Comparison of ENCODE assay signal across 8 mouse cellular contexts in genomic region chr9:44772750-44773651, GRCm38 (mm10). TPM values are rescaled to one million over a fixed set of nuclear protein-coding genes. Genes with fewer than 3 reads are reported as not detected.
DNase-seq lines count a peak whose midpoint lies in the region; ATAC-seq and TF ChIP-seq lines count a peak whose summit lies in the region.

No protein-coding gene starts in this region.

- TF ChIP-seq EP300 in heart, adult 2 months (IDR thresholded peaks at IDR 0.05; ENCODE audit: insufficient read depth, low read depth, low read length), result peak; percentile 90

- H3K4me2 ChIP-seq in embryonic facial prominence, embryonic 14.5 days (ENCODE audit: low read depth, low read length), result peak overlapping the region; percentile 86
- H3K4me2 ChIP-seq in limb, embryonic 13.5 days (replicated peaks), result peak overlapping the region; percentile 78
- peak overlapping the region; percentile 67 for H3K4me2 ChIP-seq in midbrain, embryonic 16.5 days (ENCODE audit: low read length)

- H3K36me3 ChIP-seq in embryonic facial prominence, embryonic 14.5 days (ENCODE audit: control insufficient read depth, insufficient read depth, low read length), result peaks cover 17% of the 10 kb centered on the region
- H3K36me3 ChIP-seq in heart, adult 2 months (ENCODE audit: control insufficient read depth, insufficient read depth, low read length), result peaks cover 3% of the 10 kb centered on the region
- peaks cover 29% of the 10 kb centered on the region for H3K36me3 ChIP-seq in limb, embryonic 13.5 days
- H3K36me3 ChIP-seq in midbrain, embryonic 16.5 days (ENCODE audit: control insufficient read depth, insufficient read depth, low read length), result peaks cover 7% of the 10 kb centered on the region; the same call in 1 of the 2 replicates

- H3K4me3 ChIP-seq in embryonic facial prominence, embryonic 14.5 days (ENCODE audit: low read depth, low read length), result peak overlapping the region; percentile 79
- peak overlapping the region; percentile 83 for H3K4me3 ChIP-seq in heart, adult 2 months
- H3K4me3 ChIP-seq in limb, embryonic 13.5 days, result peak overlapping the region; percentile 72
- peak overlapping the region; percentile 67 for H3K4me3 ChIP-seq in midbrain, embryonic 16.5 days (ENCODE audit: low read depth, low read length)

- intact Hi-C loops in heart, adult 2 months (cut with DNase I), result loop anchor here (2.0 to 5.0 kb wide), 3 partner anchors 109 to 189 kb away; partner anchors contain the start of genes Atp5l and Kmt2a

- no peaks in the 10 kb centered on the region for H3K27me3 ChIP-seq in embryonic facial prominence, embryonic 14.5 days (replicated peaks; ENCODE audit: control insufficient read depth, insufficient read depth, low read length)
- no peaks in the 10 kb centered on the region for H3K27me3 ChIP-seq in heart, adult 2 months (ENCODE audit: control insufficient read depth, insufficient read depth, low read length)
- H3K27me3 ChIP-seq in limb, embryonic 13.5 days, result no peaks in the 10 kb centered on the region
- no peaks in the 10 kb centered on the region for H3K27me3 ChIP-seq in midbrain, embryonic 16.5 days (ENCODE audit: control insufficient read depth, insufficient read depth, low read depth, low read length)

- H3K79me2 ChIP-seq in heart, adult 2 months (replicated peaks; ENCODE audit: control insufficient read depth, insufficient read depth, low read length), result no peaks in the 10 kb centered on the region; the same call in 1 of the 2 replicates

- peak overlapping the region; percentile 88 for H3K9ac ChIP-seq in embryonic facial prominence, embryonic 14.5 days (ENCODE audit: low read depth, low read length)
- H3K9ac ChIP-seq in heart, adult 2 months (ENCODE audit: low read depth, low read length), result peak overlapping the region; percentile 70
- H3K9ac ChIP-seq in limb, embryonic 13.5 days, result peak overlapping the region; percentile 92
- peak overlapping the region; percentile 81 for H3K9ac ChIP-seq in midbrain, embryonic 16.5 days (ENCODE audit: low read depth, low read length)

- peak; percentile 72 for TF ChIP-seq POLR2A in heart, adult 2 months (IDR thresholded peaks at IDR 0.05; ENCODE audit: insufficient read depth, low read depth, low read length)

- ATAC-seq in embryonic facial prominence, embryonic 14.5 days (ENCODE audit: low read depth), result peak; percentile 100
- peak; percentile 99 for ATAC-seq in limb, embryonic 13.5 days (ENCODE audit: low FRiP score, low read depth)
- ATAC-seq in midbrain, embryonic 16.5 days, result peak; percentile 99

- H3K4me1 ChIP-seq in embryonic facial prominence, embryonic 14.5 days (ENCODE audit: control insufficient read depth, insufficient read depth, low read length), result peaks cover 3% of the 10 kb centered on the region; the same call in 1 of the 2 replicates
- peaks cover 4% of the 10 kb centered on the region; the same call in 1 of the 2 replicates for H3K4me1 ChIP-seq in heart, adult 2 months (ENCODE audit: control insufficient read depth, insufficient read depth, low read length)
- peaks cover 10% of the 10 kb centered on the region for H3K4me1 ChIP-seq in limb, embryonic 13.5 days
- H3K4me1 ChIP-seq in midbrain, embryonic 16.5 days (ENCODE audit: control insufficient read depth, insufficient read depth, low read length), result peaks cover 12% of the 10 kb centered on the region

- peak; percentile 97 for DNase-seq in 3T3-L1 (ENCODE audit: low read depth, low spot score)
- DNase-seq in adrenal gland, postnatal 4 days (ENCODE audit: low spot score in 2 of 2), result peak; percentile 79 to 87
- peak; percentile 98 for DNase-seq in embryonic facial prominence, embryonic 14.5 days (ENCODE audit: low spot score)
- DNase-seq in heart, adult 2 months, result peak; percentile 93 to 94
- peak; percentile 94 to 98 for DNase-seq in kidney, adult 8-10 months
- peak; percentile 92 to 96 for DNase-seq in spleen, postnatal 10 days (ENCODE audit: low spot score in 2 of 2)

- H3K9me3 ChIP-seq in embryonic facial prominence, embryonic 14.5 days (ENCODE audit: control insufficient read depth, low read length), result no peaks in the 10 kb centered on the region
- no peaks in the 10 kb centered on the region for H3K9me3 ChIP-seq in limb, embryonic 13.5 days
- H3K9me3 ChIP-seq in midbrain, embryonic 16.5 days (replicated peaks; ENCODE audit: control insufficient read depth, low read length, poor library complexity, severe bottlenecking), result no peaks in the 10 kb centered on the region

- under 1% methylated on average over 41 of the region's 41 CpGs for WGBS in embryonic facial prominence, embryonic 14.5 days
- WGBS in heart, adult 2 months, result under 1% methylated on average over 41 of the region's 41 CpGs
- WGBS in limb, embryonic 13.5 days, result under 1% methylated on average over 41 of the region's 41 CpGs
- under 1% methylated on average over 41 of the region's 41 CpGs for WGBS in midbrain, embryonic 16.5 days

- H3K27ac ChIP-seq in embryonic facial prominence, embryonic 14.5 days (replicated peaks; ENCODE audit: low read depth, low read length), result peak overlapping the region; percentile 91
- peak overlapping the region; percentile 89 for H3K27ac ChIP-seq in heart, adult 2 months
- peak overlapping the region; percentile 88 for H3K27ac ChIP-seq in limb, embryonic 13.5 days
- H3K27ac ChIP-seq in midbrain, embryonic 16.5 days (ENCODE audit: low read length), result peak overlapping the region; percentile 89

- TF ChIP-seq CTCF in heart, adult 2 months (IDR thresholded peaks at IDR 0.05), result peak; percentile 95

RNA-seq across cellular contexts. Expression of gene Ift46, which starts 5.3 kb away (rescaled TPM):
- total RNA-seq in adrenal gland, postnatal 4 days (2021), result 100 to 1,000 TPM; 122 to 127 TPM
- 101 and 121 TPM in 2 replicates for polyA plus RNA-seq in embryonic facial prominence, embryonic 14.5 days (2014; fragmentation: Nextera tagmentation; extraction: Ambion mirVana)
- 10 to 100 TPM; 22.7 to 27.8 TPM for total RNA-seq in heart, adult 2 months (2021)
- polyA plus RNA-seq in heart, adult 2 months (2012; rRNA removed), result 28.3 and 36.1 TPM in 2 replicates
- polyA plus RNA-seq in limb, embryonic 13.5 days (2015; fragmentation: Nextera tagmentation; extraction: Ambion mirVana), result 146 and 152 TPM in 2 replicates
- 188 and 193 TPM in 2 replicates for polyA plus RNA-seq in midbrain, embryonic 16.5 days (2015; fragmentation: Nextera tagmentation; extraction: Ambion mirVana)

RNA-seq across cellular contexts. Expression of gene Arcn1, which starts 5.4 kb away (rescaled TPM):
- 100 to 1,000 TPM; 157 to 158 TPM for total RNA-seq in adrenal gland, postnatal 4 days (2021)
- 220 and 226 TPM in 2 replicates for polyA plus RNA-seq in embryonic facial prominence, embryonic 14.5 days (2014; fragmentation: Nextera tagmentation; extraction: Ambion mirVana)
- 10 to 100 TPM; 78.6 to 93.9 TPM for total RNA-seq in heart, adult 2 months (2021)
- 28.2 and 57.5 TPM in 2 replicates for polyA plus RNA-seq in heart, adult 2 months (2012; rRNA removed)
- polyA plus RNA-seq in limb, embryonic 13.5 days (2015; fragmentation: Nextera tagmentation; extraction: Ambion mirVana), result 207 and 225 TPM in 2 replicates
- polyA plus RNA-seq in midbrain, embryonic 16.5 days (2015; fragmentation: Nextera tagmentation; extraction: Ambion mirVana), result 140 and 146 TPM in 2 replicates

RNA-seq across cellular contexts. Expression of gene Tmem25, which starts 26.1 kb away (rescaled TPM):
- 1 to 10 TPM; 8.6 to 9.5 TPM for total RNA-seq in adrenal gland, postnatal 4 days (2021)
- 2.0 and 2.3 TPM in 2 replicates for polyA plus RNA-seq in embryonic facial prominence, embryonic 14.5 days (2014; fragmentation: Nextera tagmentation; extraction: Ambion mirVana)
- total RNA-seq in heart, adult 2 months (2021), result 10 to 100 TPM; 10.6 to 10.9 TPM
- polyA plus RNA-seq in heart, adult 2 months (2012; rRNA removed), result 22.5 and 27.2 TPM in 2 replicates
- 4.9 and 5.1 TPM in 2 replicates for polyA plus RNA-seq in limb, embryonic 13.5 days (2015; fragmentation: Nextera tagmentation; extraction: Ambion mirVana)
- 16.0 and 19.8 TPM in 2 replicates for polyA plus RNA-seq in midbrain, embryonic 16.5 days (2015; fragmentation: Nextera tagmentation; extraction: Ambion mirVana)

RNA-seq across cellular contexts. Expression of gene Ttc36, which starts 29.9 kb away (rescaled TPM):
- 10 to 100 TPM; 26.5 to 40.4 TPM for total RNA-seq in adrenal gland, postnatal 4 days (2021)
- not detected in 2 replicates for polyA plus RNA-seq in embryonic facial prominence, embryonic 14.5 days (2014; fragmentation: Nextera tagmentation; extraction: Ambion mirVana)
- total RNA-seq in heart, adult 2 months (2021), result under 1 TPM; 0.96 to 0.97 TPM
- 0.53 and 1.3 TPM in 2 replicates for polyA plus RNA-seq in heart, adult 2 months (2012; rRNA removed)
- polyA plus RNA-seq in limb, embryonic 13.5 days (2015; fragmentation: Nextera tagmentation; extraction: Ambion mirVana), result 0.47 TPM in 1 of 2 replicates, not detected in the other
- polyA plus RNA-seq in midbrain, embryonic 16.5 days (2015; fragmentation: Nextera tagmentation; extraction: Ambion mirVana), result 0.25 TPM in 1 of 2 replicates, not detected in the other

RNA-seq across cellular contexts. Expression of gene Phldb1, which starts 38.0 kb away (rescaled TPM):
- total RNA-seq in adrenal gland, postnatal 4 days (2021), result 10 to 100 TPM; 58.5 to 76.1 TPM
- 40.3 and 40.9 TPM in 2 replicates for polyA plus RNA-seq in embryonic facial prominence, embryonic 14.5 days (2014; fragmentation: Nextera tagmentation; extraction: Ambion mirVana)
- 100 to 1,000 TPM; 104 to 108 TPM for total RNA-seq in heart, adult 2 months (2021)
- polyA plus RNA-seq in heart, adult 2 months (2012; rRNA removed), result 146 and 165 TPM in 2 replicates
- 45.3 and 46.1 TPM in 2 replicates for polyA plus RNA-seq in limb, embryonic 13.5 days (2015; fragmentation: Nextera tagmentation; extraction: Ambion mirVana)
- polyA plus RNA-seq in midbrain, embryonic 16.5 days (2015; fragmentation: Nextera tagmentation; extraction: Ambion mirVana), result 48.1 and 51.7 TPM in 2 replicates

Comparison
In these comparisons a context has a peak if more than half of its experiments do, and no peak if none do; other contexts are left out.
1. Peak in every context shown above with its lines: DNase-seq, ATAC-seq, H3K4me3 ChIP-seq and H3K27ac ChIP-seq.